Mouse (Mus musculus): ENCODE results near the gene Rsad2.

GRCm38 (mm10) chr12:26416636-26417295 lies 39.5 kb downstream of the Rsad2 start:
- TF ChIP-seq TAL1 (IDR thresholded peaks at IDR 0.05; ENCODE audit: low read length) = no peak
- TF ChIP-seq GATA1 (IDR thresholded peaks at IDR 0.05; ENCODE audit: low read length) = no peak
